Mouse (Mus musculus) kidney, adult 2 months (tissue): ENCODE measurements around the gene Wbp1. TPM values are rescaled to one million over a fixed set of nuclear protein-coding genes. Genes with fewer than 3 reads are reported as not detected.

Source experiments
- DNase-seq: peaks from one replicate; pipeline ENCODE4 v3.0.0; 2021
- H3K27ac ChIP-seq: fragments of 200-500 bp; 2 replicates; pipeline ENCODE4 v1.5.1; 2012; ENCODE audit warnings: low read depth, low read length, control low read depth, inconsistent platforms; ENCODE audit not compliant: insufficient read depth
- H3K27me3 ChIP-seq: fragments of 200-500 bp; replicated peaks from 2 replicates; pipeline ENCODE4 v1.6.1; 2012; ENCODE audit warnings: mild to moderate bottlenecking, moderate library complexity, low read length, inconsistent platforms; ENCODE audit not compliant: control insufficient read depth, insufficient read depth
- H3K36me3 ChIP-seq: fragments of 200-500 bp; 2 replicates; pipeline ENCODE4 v1.6.1; 2012; ENCODE audit warnings: mild to moderate bottlenecking, moderate library complexity, low read length, inconsistent platforms; ENCODE audit not compliant: control insufficient read depth, insufficient read depth
- H3K4me1 ChIP-seq: fragments of 200-500 bp; 2 replicates; pipeline ENCODE4 v1.6.1; 2011; ENCODE audit warnings: low read length; ENCODE audit not compliant: control insufficient read depth, insufficient read depth
- H3K4me3 ChIP-seq: fragments of 200-500 bp; 2 replicates; pipeline ENCODE4 v1.5.1; 2011; ENCODE audit warnings: mild to moderate bottlenecking, low read depth, low read length, control low read depth; ENCODE audit not compliant: insufficient read depth
- CTCF ChIP-seq: fragments of 200-500 bp; conservative IDR thresholded peaks from 2 replicates; pipeline ENCODE4 v1.5.1; 2011; ENCODE audit warnings: low read depth, mild to moderate bottlenecking, control low read depth, low read length, moderate library complexity, mixed read lengths; ENCODE audit not compliant: insufficient read depth, insufficient read length
- POLR2A ChIP-seq: fragments of 200-500 bp; IDR thresholded peaks from one replicate; pipeline ENCODE4 v1.6.1; 2011; ENCODE audit warnings: low read depth, low read length, control low read depth
- WGBS: fragments of 180-500 bp; shearing (Covaris S2); methylation state at CpG from one replicate; pipeline ENCODE4 v1.1.7; 2018; 5-methylcytosine and 5-hydroxymethylcytosine counted together
- polyA plus RNA-seq: library from polyadenylated mRNA; depleted of rRNA; stranded (reverse); fragments of >200 nt; gene quantifications from 2 replicates; pipeline ENCODE4 v1.2.3, GENCODE M21; 2012

The Wbp1 gene
- polyA plus RNA-seq, 1 experiment, result 203 TPM

DNA sequence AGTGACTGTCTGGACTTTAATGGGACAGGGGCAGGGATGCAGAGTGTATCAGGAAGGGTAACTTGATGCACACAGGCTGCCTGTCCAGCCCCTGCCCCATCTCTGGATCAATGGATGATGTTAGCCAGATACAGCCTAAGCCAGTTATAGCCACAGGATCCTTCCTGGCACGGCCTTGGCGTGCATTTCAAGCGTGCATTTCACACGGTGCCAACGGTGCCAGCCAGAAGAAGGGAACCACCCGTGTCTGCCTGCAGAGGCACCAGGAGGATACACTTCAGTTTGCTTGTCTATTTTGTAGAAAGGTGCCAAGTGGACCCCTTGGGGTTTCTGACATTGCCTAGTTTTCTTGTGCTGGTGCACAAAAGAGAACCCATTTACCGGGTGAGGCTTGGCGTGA is 18.7 kb upstream of the Wbp1 start:
- H3K36me3 ChIP-seq, result no peaks in the 10 kb centered on the region
- TF ChIP-seq POLR2A (no peak), CTCF (no peak)
- peaks cover 6% of the 10 kb centered on the region for H3K4me1 ChIP-seq
- no peak overlapping the region for H3K4me3 ChIP-seq
- DNase-seq, result no peak
- 94% methylated on average over 8 of the region's 8 CpGs for WGBS
- H3K27ac ChIP-seq, result no peak overlapping the region
- H3K27me3 ChIP-seq, result no peaks in the 10 kb centered on the region

DNA sequence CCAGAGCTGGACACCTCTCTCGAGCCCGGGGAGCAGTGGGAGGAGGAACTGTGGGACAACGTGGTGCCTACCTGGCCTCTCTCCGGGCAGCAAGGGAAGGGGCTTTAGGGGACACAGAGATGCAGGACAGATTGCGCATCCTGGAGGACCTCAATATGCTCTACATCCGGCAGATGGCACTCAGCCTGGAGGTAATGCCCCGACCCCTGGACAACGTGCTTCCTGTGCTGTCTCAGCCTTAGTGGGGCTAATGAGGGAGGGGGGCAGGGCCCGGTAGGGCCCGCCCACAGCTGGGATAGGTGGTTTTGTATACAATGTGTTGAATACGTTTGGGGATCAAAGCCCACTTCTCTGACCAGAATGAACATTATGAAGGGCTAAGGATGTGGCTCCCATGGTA is 16.7 kb upstream of the Wbp1 start:
- WGBS, result 7% methylated on average over 11 of the region's 11 CpGs
- Histone ChIP-seq H3K27me3 (no peaks in the 10 kb centered on the region), H3K36me3 (no peaks in the 10 kb centered on the region), H3K4me3 (peak overlapping the region; percentile 88), H3K4me1 (peaks cover 16% of the 10 kb centered on the region), H3K27ac (peak overlapping the region; percentile 53)
- DNase-seq, result no peak
- TF ChIP-seq POLR2A (no peak), CTCF (no peak)

DNA sequence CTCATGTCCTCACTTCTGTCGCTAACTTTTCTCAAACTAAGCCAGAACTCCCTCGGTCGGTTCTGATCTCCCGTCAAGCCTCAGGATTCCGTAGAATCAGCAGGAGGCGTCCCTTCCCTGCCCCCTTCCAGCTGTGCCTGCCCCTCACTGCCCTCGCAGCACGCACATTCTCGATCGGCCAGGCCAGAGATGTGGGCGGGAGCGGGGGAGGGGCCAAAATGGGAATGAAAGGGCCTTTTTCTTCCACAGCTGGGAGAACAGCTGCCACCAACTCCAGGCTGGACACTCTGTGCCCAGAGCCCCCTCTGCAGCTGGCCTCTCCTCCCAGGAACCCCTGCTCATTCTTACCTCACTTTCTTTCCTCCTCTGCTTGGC is 16.2 kb upstream of the Wbp1 start:
- no peaks in the 10 kb centered on the region for H3K36me3 ChIP-seq
- H3K27ac ChIP-seq, result peak overlapping the region; percentile 99
- peak overlapping the region; percentile 88 for H3K4me3 ChIP-seq
- WGBS, result under 1% methylated on average over 12 of the region's 12 CpGs
- peaks cover 16% of the 10 kb centered on the region for H3K4me1 ChIP-seq
- DNase-seq, result peak; percentile 95
- H3K27me3 ChIP-seq, result no peaks in the 10 kb centered on the region
- TF ChIP-seq CTCF (no peak; the same call in 1 of the 2 replicates), POLR2A (peak; percentile 87)

DNA sequence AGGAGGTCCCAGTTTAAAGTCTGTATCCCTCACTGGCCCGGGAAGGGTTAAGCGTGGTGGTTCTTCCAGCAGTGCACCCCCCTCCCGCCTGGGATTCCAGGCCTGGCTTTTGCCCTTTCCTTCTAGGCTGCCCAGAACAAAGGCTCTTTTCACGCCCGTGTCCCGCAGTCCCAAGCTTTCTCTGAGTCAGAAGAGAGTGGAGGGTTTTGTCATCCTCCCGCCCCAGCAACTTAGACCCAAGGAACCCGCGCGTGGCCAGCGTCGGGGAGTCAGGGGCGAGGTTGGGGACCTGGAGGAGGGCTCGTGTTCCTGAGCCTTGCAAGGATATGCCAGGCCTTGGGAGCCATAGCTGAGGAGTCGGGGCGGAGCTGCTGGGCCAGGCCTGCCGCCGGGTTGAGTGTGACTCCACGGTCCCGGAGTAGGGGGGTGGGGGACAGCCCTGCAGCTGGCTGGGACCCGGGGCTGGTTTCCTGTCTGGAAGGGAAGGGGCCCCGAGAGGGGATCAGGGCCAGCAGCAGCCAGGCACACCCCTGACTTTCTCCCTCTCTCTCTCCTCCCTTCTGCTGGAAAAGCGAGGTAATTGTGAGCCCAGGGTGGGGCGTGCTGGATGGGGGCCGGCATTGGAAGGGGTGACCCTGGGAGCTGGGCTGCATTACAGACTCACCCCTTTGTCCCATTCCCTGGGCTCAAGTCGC is 15.7 kb upstream of the Wbp1 start:
- WGBS, result 1% methylated on average over 26 of the region's 26 CpGs
- Histone ChIP-seq H3K27me3 (no peaks in the 10 kb centered on the region), H3K4me1 (peaks cover 19% of the 10 kb centered on the region), H3K27ac (peak overlapping the region; percentile 99), H3K4me3 (peak overlapping the region; percentile 88), H3K36me3 (no peaks in the 10 kb centered on the region)
- no peak for TF ChIP-seq CTCF
- no peak for TF ChIP-seq POLR2A
- DNase-seq, result peak; percentile 79

DNA sequence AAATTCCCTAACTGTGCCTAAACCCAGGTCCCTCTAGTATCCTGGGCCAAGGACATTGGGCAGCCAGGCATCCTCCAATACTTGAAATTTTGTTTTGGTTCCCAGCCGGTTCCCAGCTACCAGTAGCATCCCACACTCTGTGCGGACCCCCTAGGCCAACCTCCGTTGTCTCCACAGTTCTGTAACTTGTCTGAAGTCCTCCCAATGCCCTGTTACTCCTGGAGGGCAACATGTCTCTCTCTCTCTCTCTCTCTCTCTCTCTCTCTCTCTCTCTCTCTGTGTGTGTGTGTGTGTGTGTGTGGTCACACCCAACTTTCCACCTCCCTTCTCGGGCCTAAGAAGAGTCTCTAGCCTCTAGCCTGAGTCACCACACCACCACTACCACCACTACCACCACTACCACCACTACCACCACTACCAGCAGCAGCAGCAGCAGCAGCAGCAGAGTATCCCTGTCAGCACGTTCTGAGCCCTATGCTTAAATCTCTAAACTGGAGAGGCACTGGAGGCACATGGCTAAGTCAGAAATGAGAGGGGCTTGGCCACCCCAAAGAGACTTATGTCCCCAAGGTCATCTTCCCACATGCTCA is 15.0 kb upstream of the Wbp1 start:
- WGBS, result 16% methylated on average over 5 of the region's 5 CpGs
- H3K27ac ChIP-seq, result peak overlapping the region; percentile 99
- H3K4me1 ChIP-seq, result peaks cover 24% of the 10 kb centered on the region

DNA sequence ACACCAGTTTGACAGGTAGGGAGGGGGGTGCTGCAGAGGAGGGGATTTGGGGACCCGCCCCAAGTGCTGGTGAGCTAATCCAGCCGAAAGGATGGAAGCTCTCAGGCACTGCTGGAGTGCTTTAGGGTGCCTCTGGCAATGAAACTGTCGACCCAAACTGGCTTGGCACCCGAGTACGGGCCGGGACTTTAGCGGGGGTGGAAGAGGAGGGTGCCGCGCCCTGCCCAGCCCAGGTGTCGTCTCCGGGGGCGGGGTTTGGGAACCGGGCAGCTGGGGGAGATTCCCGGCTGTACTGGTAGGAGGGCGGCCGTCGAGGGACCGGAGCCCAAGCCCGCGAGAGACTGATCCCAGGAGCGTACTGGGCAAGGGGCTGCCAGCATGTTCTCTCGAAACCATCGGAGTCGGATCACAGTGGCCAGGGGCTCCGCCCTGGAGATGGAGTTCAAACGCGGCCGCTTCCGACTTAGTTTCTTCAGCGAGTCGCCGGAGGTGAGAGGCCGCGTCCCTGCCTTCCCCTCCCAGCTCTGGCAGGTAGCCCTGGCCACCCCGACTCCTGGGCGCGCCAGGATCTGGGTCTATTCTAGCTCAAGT is 14.3 kb upstream of the Wbp1 start:
- TF ChIP-seq CTCF (no peak), POLR2A (no peak)
- H3K4me1 ChIP-seq, result peaks cover 24% of the 10 kb centered on the region
- peak overlapping the region; percentile 88 for H3K4me3 ChIP-seq
- WGBS, result 5% methylated on average over 37 of the region's 37 CpGs
- peak overlapping the region; percentile 99 for H3K27ac ChIP-seq
- H3K27me3 ChIP-seq, result no peaks in the 10 kb centered on the region
- peak; percentile 83 for DNase-seq
- H3K36me3 ChIP-seq, result no peaks in the 10 kb centered on the region

More for the DNA sequence above, 15.0 kb upstream of the Wbp1 start:
- Histone ChIP-seq H3K4me3 (peak overlapping the region; percentile 88), H3K27me3 (no peaks in the 10 kb centered on the region), H3K36me3 (no peaks in the 10 kb centered on the region)
- TF ChIP-seq POLR2A, result no peak
- TF ChIP-seq CTCF, result no peak
- DNase-seq, result no peak

DNA sequence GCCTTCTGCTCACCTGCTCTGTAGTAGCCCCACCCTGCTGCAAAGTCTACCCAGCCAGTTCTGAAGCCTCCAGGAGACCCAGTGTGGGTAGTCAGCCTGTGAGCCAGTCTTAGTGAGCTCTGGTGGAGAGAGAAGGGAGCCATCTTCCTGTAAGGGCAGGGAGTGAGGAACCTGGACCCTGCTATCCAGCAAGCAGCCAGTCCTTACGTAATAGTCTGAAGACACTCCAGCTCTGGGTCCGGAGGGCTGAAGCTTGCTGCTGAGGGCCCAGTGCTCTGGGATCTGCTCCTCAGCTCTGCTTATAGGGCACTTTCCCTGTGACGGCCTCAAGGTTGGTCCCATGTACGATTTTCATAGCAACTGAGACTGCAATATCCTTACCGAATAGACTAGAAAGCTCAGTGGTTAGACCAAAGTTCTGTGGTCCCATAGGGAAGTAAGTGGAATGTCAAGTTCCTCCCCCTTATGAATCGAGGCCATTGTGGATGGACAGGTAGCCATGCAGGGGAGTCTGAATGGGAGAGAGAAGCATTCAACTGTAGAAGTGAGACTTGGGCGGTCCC is 13.7 kb upstream of the Wbp1 start, which contains the start of gene Rtkn:
TSS of gene Rtkn (plus strand) at position 513 of the 563 bp plus-strand sequence.
- H3K36me3 ChIP-seq, result no peaks in the 10 kb centered on the region
- 45% methylated on average over 7 of the region's 7 CpGs for WGBS
- DNase-seq, result peak; percentile 75
- H3K4me3 ChIP-seq, result peak within 1 kb of the TSS; percentile 88
- peak within 1 kb of the TSS; percentile 99 for H3K27ac ChIP-seq
- no peaks in the 10 kb centered on the region for H3K27me3 ChIP-seq
- peaks cover 24% of the 10 kb centered on the region for H3K4me1 ChIP-seq
- TF ChIP-seq CTCF, result no peak
- no peak for TF ChIP-seq POLR2A
